Mouse (Mus musculus) heart, embryonic 16.5 days (tissue): ENCODE results near the gene Rgl3. TPM values are rescaled to one million over a fixed set of nuclear protein-coding genes. Genes with fewer than 3 reads are reported as not detected.

ENCODE experiments used
- ATAC-seq: fragments of 200-750 bp; cut with Nextera tagmentation; replicated peaks from 2 replicates; pipeline ENCODE4 v1.8.0; 2017; ENCODE audit warnings: moderate number of reproducible peaks; ENCODE audit not compliant: insufficient read depth, low FRiP score; ENCODE audit errors: extremely low read depth
- H3K27ac ChIP-seq: fragments of 300-500 bp; sonication (generic); 2 replicates; pipeline ENCODE4 v1.5.1; 2014; ENCODE audit warnings: mild to moderate bottlenecking, low read length, control low read depth, moderate library complexity
- H3K27me3 ChIP-seq: fragments of 300-500 bp; sonication (generic); 2 replicates; pipeline ENCODE4 v1.6.1; 2014; ENCODE audit warnings: low read length, mixed read lengths; ENCODE audit not compliant: control insufficient read depth, insufficient read depth
- H3K36me3 ChIP-seq: fragments of 300-500 bp; sonication (generic); 2 replicates; pipeline ENCODE4 v1.6.1; 2014; ENCODE audit not compliant: control insufficient read depth, insufficient read depth
- H3K4me1 ChIP-seq: fragments of 300-500 bp; sonication (generic); 2 replicates; pipeline ENCODE4 v1.6.1; 2014; ENCODE audit warnings: low read length, mixed read lengths; ENCODE audit not compliant: control insufficient read depth, insufficient read depth
- H3K4me2 ChIP-seq: fragments of 300-500 bp; sonication (generic); 2 replicates; pipeline ENCODE4 v1.6.1; 2014; ENCODE audit warnings: low read depth, mild to moderate bottlenecking, control low read depth, low read length
- H3K4me3 ChIP-seq: fragments of 300-500 bp; sonication (generic); 2 replicates; pipeline ENCODE4 v1.5.1; 2014; ENCODE audit warnings: mild to moderate bottlenecking, control low read depth, low read length
- H3K9ac ChIP-seq: fragments of 300-500 bp; sonication (generic); 2 replicates; pipeline ENCODE4 v1.6.1; 2014; ENCODE audit warnings: low read length, control low read depth
- H3K9me3 ChIP-seq: fragments of 300-500 bp; sonication (generic); replicated peaks from 2 replicates; pipeline ENCODE4 v1.6.1; 2016; ENCODE audit warnings: low read length; ENCODE audit not compliant: control insufficient read depth
- WGBS: fragments of 180-500 bp; shearing (Covaris S2); extraction: QIAGEN DNeasy Blood & Tissue Kit; methylation state at CpG from one replicate; pipeline ENCODE4 v1.1.7; 2014; 5-methylcytosine and 5-hydroxymethylcytosine counted together
- polyA plus RNA-seq: library from polyadenylated mRNA; unstranded; fragments of >200 nt; fragmentation: Nextera tagmentation; extraction: Ambion mirVana; gene quantifications from 2 replicates; pipeline ENCODE4 v1.2.1, GENCODE M21; 2015

Gene Rgl3
- polyA plus RNA-seq, 1 experiment from 2014 or later = 2.6 TPM

GRCm38 (mm10) chr9:21947540-21948130 is 41.6 kb downstream of the Rgl3 start:
- H3K4me2 ChIP-seq = peak overlapping the region; percentile 17; the same call in 1 of the 2 replicates
- H3K36me3 ChIP-seq = no peaks in the 10 kb centered on the region
- H3K9ac ChIP-seq = no peak overlapping the region
- H3K4me3 ChIP-seq = no peak overlapping the region
- H3K4me1 ChIP-seq = no peaks in the 10 kb centered on the region
- ATAC-seq = no peak
- WGBS = 5% methylated on average over 28 of the region's 28 CpGs
- H3K27me3 ChIP-seq = peaks cover 15% of the 10 kb centered on the region
- no peak overlapping the region for H3K27ac ChIP-seq
- no peaks in the 10 kb centered on the region for H3K9me3 ChIP-seq

GRCm38 (mm10) chr9:21944267-21944666 is 45.0 kb downstream of the Rgl3 start:
- Histone ChIP-seq H3K4me1 (no peaks in the 10 kb centered on the region), H3K9ac (no peak overlapping the region), H3K36me3 (no peaks in the 10 kb centered on the region), H3K27ac (no peak overlapping the region), H3K9me3 (no peaks in the 10 kb centered on the region), H3K4me2 (peak overlapping the region; percentile 13; the same call in 1 of the 2 replicates), H3K27me3 (peaks cover 15% of the 10 kb centered on the region), H3K4me3 (no peak overlapping the region; the same call in 1 of the 2 replicates)
- ATAC-seq = no peak; the same call in 1 of the 2 replicates
- WGBS = 15% methylated on average over 23 of the region's 23 CpGs

GRCm38 (mm10) chr9:21943638-21944037 is 45.6 kb downstream of the Rgl3 start:
- 39% methylated on average over 12 of the region's 12 CpGs for WGBS
- Histone ChIP-seq H3K4me2 (no peak overlapping the region), H3K27me3 (peaks cover 15% of the 10 kb centered on the region), H3K4me1 (no peaks in the 10 kb centered on the region), H3K4me3 (no peak overlapping the region), H3K9ac (no peak overlapping the region), H3K9me3 (no peaks in the 10 kb centered on the region), H3K27ac (no peak overlapping the region), H3K36me3 (no peaks in the 10 kb centered on the region)
- ATAC-seq = no peak

- no peak overlapping the region for H3K9ac ChIP-seq
- no peak overlapping the region for H3K4me2 ChIP-seq
- H3K4me3 ChIP-seq = no peak overlapping the region
- no peaks in the 10 kb centered on the region for H3K9me3 ChIP-seq
- no peak overlapping the region for H3K27ac ChIP-seq
- H3K36me3 ChIP-seq = no peaks in the 10 kb centered on the region
- H3K4me1 ChIP-seq = no peaks in the 10 kb centered on the region
- WGBS = 59% methylated on average over 12 of the region's 12 CpGs
- no peak for ATAC-seq
- peaks cover 11% of the 10 kb centered on the region for H3K27me3 ChIP-seq
These were observed 46.2 kb downstream of the Rgl3 start for GRCm38 (mm10) chr9:21943046-21943445.

GRCm38 (mm10) chr9:21938234-21938855 is 50.9 kb downstream of the Rgl3 start:
- H3K36me3 ChIP-seq = no peaks in the 10 kb centered on the region
- 73% methylated on average over 4 of the region's 4 CpGs for WGBS
- no peaks in the 10 kb centered on the region for H3K27me3 ChIP-seq
- H3K27ac ChIP-seq = no peak overlapping the region
- no peaks in the 10 kb centered on the region for H3K9me3 ChIP-seq
- H3K9ac ChIP-seq = no peak overlapping the region
- no peak for ATAC-seq
- no peaks in the 10 kb centered on the region; the same call in 1 of the 2 replicates for H3K4me1 ChIP-seq
- no peak overlapping the region for H3K4me3 ChIP-seq
- no peak overlapping the region for H3K4me2 ChIP-seq

GRCm38 (mm10) chr9:21937711-21938175 is 51.5 kb downstream of the Rgl3 start:
- no peaks in the 10 kb centered on the region for H3K9me3 ChIP-seq
- no peaks in the 10 kb centered on the region for H3K27me3 ChIP-seq
- H3K36me3 ChIP-seq = no peaks in the 10 kb centered on the region
- H3K9ac ChIP-seq = no peak overlapping the region
- H3K4me3 ChIP-seq = no peak overlapping the region
- no peak for ATAC-seq
- H3K4me2 ChIP-seq = peak overlapping the region; percentile 74; the same call in 1 of the 2 replicates
- 88% methylated on average over 4 of the region's 4 CpGs for WGBS
- H3K27ac ChIP-seq = no peak overlapping the region
- H3K4me1 ChIP-seq = no peaks in the 10 kb centered on the region; the same call in 1 of the 2 replicates

- WGBS = 1% methylated on average over 42 of the region's 43 CpGs
- Histone ChIP-seq H3K9ac (peak within 1 kb of the TSS; percentile 65), H3K9me3 (no peaks in the 10 kb centered on the region), H3K4me2 (peak within 1 kb of the TSS; percentile 74), H3K36me3 (no peaks in the 10 kb centered on the region), H3K27ac (no peak within 1 kb of the TSS), H3K27me3 (no peaks in the 10 kb centered on the region), H3K4me1 (no peaks in the 10 kb centered on the region; the same call in 1 of the 2 replicates), H3K4me3 (peak within 1 kb of the TSS; percentile 57)
- peak; percentile 97 for ATAC-seq
These were observed 52.3 kb downstream of the Rgl3 start, which contains the start of gene Plppr2 for GRCm38 (mm10) chr9:21936692-21937570. TSS of gene Plppr2 (plus strand) at chr9:21937033.

- Histone ChIP-seq H3K27me3 (no peaks in the 10 kb centered on the region), H3K27ac (no peak overlapping the region), H3K4me1 (no peaks in the 10 kb centered on the region; the same call in 1 of the 2 replicates), H3K9me3 (no peaks in the 10 kb centered on the region), H3K4me2 (no peak overlapping the region), H3K36me3 (no peaks in the 10 kb centered on the region), H3K4me3 (no peak overlapping the region), H3K9ac (no peak overlapping the region)
- no peak for ATAC-seq
- WGBS = 80% methylated on average over 7 of the region's 7 CpGs
These were observed 53.6 kb downstream of the Rgl3 start for GRCm38 (mm10) chr9:21935466-21936131.
